Mouse (Mus musculus): ENCODE measurements around the gene Olfr742.

Olfr742 gene

DNA sequence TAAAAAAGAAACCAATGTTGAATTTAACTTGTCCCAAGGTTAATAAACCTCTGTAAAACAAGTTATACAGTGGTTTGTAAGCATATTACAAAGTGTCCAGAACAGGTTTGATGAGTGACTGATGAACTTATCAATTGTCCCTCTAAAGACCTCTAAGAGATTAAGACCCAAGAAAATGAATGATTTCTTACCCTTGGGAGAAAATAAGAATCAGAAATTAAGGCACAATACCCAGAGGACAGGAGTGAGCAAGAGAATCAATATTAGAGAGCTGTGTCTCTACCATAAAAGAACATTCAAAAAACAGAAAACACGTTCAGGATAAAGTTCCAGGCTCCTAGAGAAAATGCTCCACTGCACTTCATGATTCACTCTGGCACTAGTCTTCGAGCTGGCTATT, at the start of gene Olfr742:
Gene Olfr742, plus strand, starts transcription at position 301 of the 400 bp plus-strand sequence.
- DNase-seq, result no peak

DNA sequence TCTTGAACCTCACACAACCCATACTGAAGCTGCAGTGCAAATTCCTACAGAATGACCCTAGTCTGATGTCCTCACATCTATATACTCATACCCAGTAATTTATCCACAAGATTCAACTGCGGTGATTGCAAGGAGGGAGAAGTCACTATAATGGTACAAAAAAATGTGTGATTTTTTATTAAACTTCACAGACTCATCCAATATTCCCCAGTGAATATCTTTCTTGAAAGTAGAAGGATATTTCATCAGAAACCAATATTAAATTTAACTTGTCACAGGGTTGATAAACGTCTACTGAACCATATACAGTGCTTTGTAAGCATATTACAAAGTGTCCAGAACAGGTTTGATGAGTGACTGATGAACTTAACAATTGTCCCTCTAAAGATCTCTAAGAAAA, 31.0 kb upstream of the Olfr742 start, which contains the start of gene Olfr741:
Gene Olfr741, plus strand, starts transcription at position 301 of the 400 bp plus-strand sequence.
- no peak for DNase-seq

GRCm38 (mm10) chr14:50478406-50478805, 25.0 kb upstream of the Olfr742 start:
- DNase-seq, result no peak

DNA sequence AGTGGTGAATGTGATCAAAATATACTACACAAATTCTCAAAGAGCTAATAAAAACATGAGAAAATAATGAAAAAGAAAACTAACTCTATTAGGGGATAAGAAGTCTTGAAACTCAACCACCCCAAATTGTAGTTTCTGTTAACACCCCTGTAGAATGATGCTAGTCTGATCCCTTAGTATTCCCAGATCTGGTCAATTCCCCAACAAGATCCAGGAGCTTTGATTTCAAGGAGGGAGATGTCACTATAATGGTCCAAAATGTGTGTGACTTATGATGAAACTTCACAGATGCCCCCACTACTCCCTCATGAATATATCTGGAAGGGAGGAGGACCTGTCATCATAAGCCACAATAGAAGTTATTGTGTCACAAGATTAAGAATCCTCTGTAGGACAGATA, 18.1 kb downstream of the Olfr742 start, which contains the start of gene Olfr743:
Gene Olfr743, plus strand, starts transcription at position 301 of the 400 bp plus-strand sequence.
- no peak for DNase-seq

GRCm38 (mm10) chr14:50552734-50553133, 49.3 kb downstream of the Olfr742 start:
- DNase-seq, result no peak

All from kidney, postnatal 14 days (tissue).